In genomic region chr17:34090923-34091322, GRCm38 (mm10) we compare ENCODE assay signal across 9 mouse cellular contexts. TPM values are rescaled to one million over a fixed set of nuclear protein-coding genes. Genes with fewer than 3 reads are reported as not detected.
A peak's percentile ranks its signal among the peaks of the same experiment; 100 is the strongest.
DNase-seq lines count a peak whose midpoint lies in the region; ATAC-seq and TF ChIP-seq lines count a peak whose summit lies in the region.
"Had no signal": no experiment of that assay in that cellular context is flagged by ENCODE, and none has a peak within 500 bp of the region (broad histone marks: within the 10 kb centered on the region; RNA-seq: fewer than 3 reads in every experiment).

No protein-coding gene starts in this region.

- no peaks in the 10 kb centered on the region for H3K27me3 ChIP-seq in testis, adult 2 months (ENCODE audit: control insufficient read depth, insufficient read depth, low read length)
- H3K27me3 ChIP-seq: embryonic facial prominence, embryonic 13.5 days had no signal

- no peak overlapping the region for H3K27ac ChIP-seq in testis, adult 2 months (ENCODE audit: control insufficient read depth, insufficient read depth, low read depth, low read length)
- H3K27ac ChIP-seq: embryonic facial prominence, embryonic 13.5 days had no signal

- peak; percentile 77 for TF ChIP-seq CTCF in testis, adult 2 months (IDR thresholded peaks at IDR 0.05; ENCODE audit: control insufficient read depth, insufficient read depth, insufficient replicate concordance, low read depth, low read length)

- peaks cover 12% of the 10 kb centered on the region for H3K4me1 ChIP-seq in testis, adult 2 months (ENCODE audit: control insufficient read depth, insufficient read depth, low read length)

- DNase-seq in left cerebral cortex, postnatal 4 days: peak; percentile 27
- DNase-seq in left cerebral cortex, postnatal 25 days (ENCODE audit: low spot score in 2 of 2): no peak
- peak; percentile 79 for DNase-seq in R1 (ENCODE audit: low read depth, low spot score)
- DNase-seq in kidney, postnatal 14 days: no peak
- DNase-seq in cerebellum, adult 9-10 months: no peak
- DNase-seq: kidney, adult 11 months had no signal

- H3K36me3 ChIP-seq in testis, adult 2 months (ENCODE audit: control insufficient read depth, insufficient read depth, low read length): no peaks in the 10 kb centered on the region
- H3K36me3 ChIP-seq: embryonic facial prominence, embryonic 13.5 days had no signal

- peak; percentile 32; the same call in 1 of the 2 replicates for ATAC-seq in granulocyte monocyte progenitor cell, adult 5-6 weeks (replicated peaks; ENCODE audit: poor library complexity, severe bottlenecking)

- intact Hi-C loops in left cerebral cortex, postnatal 4 days (cut with DNase I): no loop called here
- intact Hi-C loops in left cerebral cortex, postnatal 25 days (cut with DNase I): no loop called here

- peak overlapping the region; percentile 34; the same call in 1 of the 2 replicates for H3K4me3 ChIP-seq in testis, adult 2 months (ENCODE audit: control insufficient read depth, low read depth, low read length)
- H3K4me3 ChIP-seq: embryonic facial prominence, embryonic 13.5 days had no signal

- TF ChIP-seq POLR2A in testis, adult 2 months (IDR thresholded peaks at IDR 0.05; ENCODE audit: control insufficient read depth, low read depth, low read length): no peak

RNA-seq across cellular contexts. Expression of gene H2-Oa, which starts 1.2 kb away (rescaled TPM):
- not detected for total RNA-seq in left cerebral cortex, postnatal 4 days (2021)
- total RNA-seq in left cerebral cortex, postnatal 25 days (2021): under 1 TPM in 1 of 2 experiments, not detected in 1; 0.34 TPM
- 6.4 and 15.0 TPM in 2 replicates for total RNA-seq in granulocyte monocyte progenitor cell, adult 5-6 weeks (2014; fragmentation: Nextera tagmentation)
- total RNA-seq in granulocyte monocyte progenitor cell, adult 5-6 weeks (2017): 1.7 and 7.6 TPM in 2 replicates
- polyA plus RNA-seq in testis, adult 2 months (2012; rRNA removed): 0.10 and 0.22 TPM in 2 replicates

RNA-seq across cellular contexts. Expression of gene H2-DMa, which starts 28.4 kb away (rescaled TPM):
- 10 to 100 TPM; 19.5 to 20.5 TPM for total RNA-seq in left cerebral cortex, postnatal 4 days (2021)
- 10 to 100 TPM; 26.0 to 26.5 TPM for total RNA-seq in left cerebral cortex, postnatal 25 days (2021)
- 97.2 and 116 TPM in 2 replicates for total RNA-seq in granulocyte monocyte progenitor cell, adult 5-6 weeks (2014; fragmentation: Nextera tagmentation)
- 40.2 and 41.8 TPM in 2 replicates for total RNA-seq in granulocyte monocyte progenitor cell, adult 5-6 weeks (2017)
- 33.8 and 40.7 TPM in 2 replicates for polyA plus RNA-seq in testis, adult 2 months (2012; rRNA removed)

RNA-seq across cellular contexts. Expression of gene Brd2, which starts 31.5 kb away (rescaled TPM):
- 100 to 1,000 TPM; 247 to 267 TPM for total RNA-seq in left cerebral cortex, postnatal 4 days (2021)
- 100 to 1,000 TPM; 178 to 192 TPM for total RNA-seq in left cerebral cortex, postnatal 25 days (2021)
- total RNA-seq in granulocyte monocyte progenitor cell, adult 5-6 weeks (2014; fragmentation: Nextera tagmentation): 165 and 218 TPM in 2 replicates
- 273 and 284 TPM in 2 replicates for total RNA-seq in granulocyte monocyte progenitor cell, adult 5-6 weeks (2017)
- polyA plus RNA-seq in testis, adult 2 months (2012; rRNA removed): 164 and 178 TPM in 2 replicates

RNA-seq across cellular contexts. Expression of gene Col11a2, which starts 51.7 kb away (rescaled TPM):
- 1 to 10 TPM; 6.8 to 9.8 TPM for total RNA-seq in left cerebral cortex, postnatal 4 days (2021)
- total RNA-seq in left cerebral cortex, postnatal 25 days (2021): 10 to 100 TPM; 14.1 to 14.6 TPM
- 2.1 and 3.4 TPM in 2 replicates for total RNA-seq in granulocyte monocyte progenitor cell, adult 5-6 weeks (2014; fragmentation: Nextera tagmentation)
- total RNA-seq in granulocyte monocyte progenitor cell, adult 5-6 weeks (2017): 1.2 and 3.4 TPM in 2 replicates
- 2.4 and 2.8 TPM in 2 replicates for polyA plus RNA-seq in testis, adult 2 months (2012; rRNA removed)

RNA-seq across cellular contexts. Expression of gene H2-DMb2, which starts 52.2 kb away (rescaled TPM):
- total RNA-seq in left cerebral cortex, postnatal 4 days (2021): under 1 TPM; 0.34 to 0.40 TPM
- total RNA-seq in left cerebral cortex, postnatal 25 days (2021): under 1 TPM; 0.46 to 0.92 TPM
- total RNA-seq in granulocyte monocyte progenitor cell, adult 5-6 weeks (2014; fragmentation: Nextera tagmentation): 3.2 and 3.6 TPM in 2 replicates
- 3.8 and 7.1 TPM in 2 replicates for total RNA-seq in granulocyte monocyte progenitor cell, adult 5-6 weeks (2017)
- 0.27 and 0.41 TPM in 2 replicates for polyA plus RNA-seq in testis, adult 2 months (2012; rRNA removed)

Comparison
In these comparisons a context has a peak if more than half of its experiments do, and no peak if none do; other contexts are left out.
1. DNase-seq: peak in left cerebral cortex, postnatal 4 days (single experiment) and R1 (single experiment); none in left cerebral cortex, postnatal 25 days (0 of 2), kidney, postnatal 14 days (single experiment) and cerebellum, adult 9-10 months (single experiment).